Mouse (Mus musculus): ENCODE data around the gene Rag2.

The Rag2 gene

GRCm38 (mm10) chr2:101624526-101624925 lies at the start of gene Rag2:
Gene Rag2 (plus strand): TSS chr2:101624718.
- no peak for DNase-seq (ENCODE audit: low read depth, low spot score)

DNA sequence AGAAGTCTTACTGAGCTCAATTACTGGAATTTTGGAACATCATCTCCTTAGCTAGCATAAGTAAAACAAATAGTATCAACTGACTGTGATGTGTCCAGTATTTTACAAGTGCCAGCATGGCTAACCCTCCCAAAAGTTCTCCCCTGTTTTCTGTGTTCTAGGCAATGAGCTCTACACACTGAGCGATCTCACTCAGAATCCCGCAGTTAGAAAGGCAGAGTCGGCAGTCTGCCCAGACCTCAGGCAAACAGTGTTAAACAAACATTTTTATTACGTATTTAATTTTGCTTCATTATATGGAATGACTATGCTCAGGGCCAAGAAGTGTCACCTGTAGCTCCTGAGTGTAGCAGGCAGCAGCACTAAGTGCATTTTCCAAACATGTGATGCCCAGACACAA lies 47.3 kb upstream of the Rag2 start:
- DNase-seq (ENCODE audit: low read depth, low spot score), result no peak

DNA sequence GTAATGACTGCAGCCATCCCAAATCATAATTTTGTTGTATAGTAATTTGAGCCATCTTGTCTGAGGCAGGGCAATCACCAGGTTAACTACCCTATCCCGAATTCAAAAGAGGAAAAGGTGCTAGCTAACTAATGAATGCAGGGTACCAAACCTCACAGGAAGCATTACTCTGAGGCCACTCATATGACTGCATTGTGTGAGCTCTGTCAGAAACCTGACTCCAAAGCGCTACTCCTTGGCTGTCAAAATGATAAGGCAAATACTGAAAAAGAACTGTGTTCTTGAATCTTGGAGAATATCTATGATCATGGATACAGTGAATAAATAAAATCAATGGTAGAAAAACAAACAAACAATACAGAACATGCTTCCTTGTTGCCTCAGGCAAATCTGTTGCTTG lies 44.5 kb upstream of the Rag2 start:
- no peak for DNase-seq (ENCODE audit: low read depth, low spot score)

- DNase-seq (ENCODE audit: low read depth, low spot score), result no peak
Measured at GRCm38 (mm10) chr2:101580428-101580827, 44.1 kb upstream of the Rag2 start.

- DNase-seq (ENCODE audit: low read depth, low spot score), result no peak
Measured at GRCm38 (mm10) chr2:101580977-101581376, 43.5 kb upstream of the Rag2 start.

DNA sequence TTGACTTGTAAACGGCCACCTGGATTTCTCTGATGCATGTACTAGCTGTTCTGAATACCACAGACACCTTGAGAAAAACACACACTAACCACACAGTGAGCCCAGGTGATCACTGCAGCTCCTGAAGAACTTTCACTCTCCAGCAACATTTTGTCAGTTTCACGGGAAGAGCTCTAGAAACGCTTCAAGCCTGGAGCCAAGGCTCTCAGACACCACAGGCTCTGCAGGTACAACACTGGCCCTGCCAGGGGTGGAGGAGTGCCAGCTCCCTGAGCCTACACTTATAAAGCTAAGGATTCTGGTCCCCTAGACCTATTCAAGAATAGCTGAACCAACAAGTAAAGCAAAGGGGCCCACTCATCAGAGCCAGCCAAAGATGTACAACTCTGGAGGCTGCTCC lies 43.1 kb upstream of the Rag2 start:
- DNase-seq (ENCODE audit: low read depth, low spot score), result no peak

DNA sequence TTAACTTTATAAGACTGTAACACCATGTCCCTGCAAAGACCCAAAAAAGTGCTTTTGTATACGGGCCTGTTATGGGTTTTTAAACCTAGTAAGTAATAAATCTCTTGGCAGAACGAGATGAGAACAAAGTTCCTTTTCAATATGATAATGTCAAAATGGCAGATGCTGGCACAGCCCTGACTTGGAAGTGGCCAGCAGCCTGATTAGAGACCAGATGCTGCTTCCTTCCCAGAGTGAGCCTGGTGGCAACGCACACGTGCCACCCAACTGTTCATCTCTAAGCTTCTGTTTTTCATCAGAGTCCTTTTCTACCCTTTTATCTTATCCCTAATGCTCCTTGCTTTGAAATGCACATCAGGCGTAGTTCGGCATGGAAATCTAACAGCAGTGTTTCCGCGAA lies 33.2 kb upstream of the Rag2 start:
- DNase-seq (ENCODE audit: low read depth, low spot score), result no peak

GRCm38 (mm10) chr2:101592023-101592841 lies 32.3 kb upstream of the Rag2 start:
- DNase-seq (ENCODE audit: low read depth, low spot score), result no peak

DNA sequence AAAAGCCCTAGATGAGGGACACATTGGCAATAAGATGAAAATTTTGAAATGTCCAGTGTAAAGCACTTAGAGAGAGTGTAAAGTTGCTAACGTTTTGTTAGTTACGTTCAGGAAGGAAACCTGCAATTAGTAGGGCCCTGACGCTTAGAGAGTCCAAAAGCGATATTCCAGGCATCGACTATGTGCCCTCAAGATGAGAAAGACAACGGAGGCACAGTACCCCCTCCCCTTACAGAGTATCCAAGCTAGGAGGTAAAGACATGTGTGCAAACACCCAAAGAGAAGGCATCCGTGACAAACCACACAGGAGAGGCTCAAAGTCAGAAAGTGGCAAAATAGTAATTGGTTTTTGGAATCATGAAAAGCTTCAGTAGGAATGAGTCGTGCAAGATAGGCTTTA lies 31.6 kb upstream of the Rag2 start:
- DNase-seq (ENCODE audit: low read depth, low spot score), result no peak

DNA sequence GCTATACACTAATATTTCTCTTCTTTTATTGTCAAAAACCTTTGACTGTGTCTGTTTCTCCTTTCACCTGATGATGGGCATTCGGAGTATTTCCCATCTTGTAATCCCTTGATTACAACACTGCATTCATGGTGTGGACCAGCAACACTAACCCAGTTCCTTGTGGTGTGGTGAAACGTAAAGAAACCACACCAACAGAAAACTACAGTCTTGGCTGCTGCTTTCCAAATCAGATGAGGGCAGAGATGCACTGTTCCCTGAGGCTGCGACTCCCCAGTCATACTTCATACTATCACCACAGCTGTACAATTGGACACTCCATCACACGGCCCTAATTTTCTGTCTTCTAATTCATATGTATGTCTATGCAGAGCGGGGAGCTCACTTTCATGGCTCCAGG lies 29.8 kb upstream of the Rag2 start:
- DNase-seq (ENCODE audit: low read depth, low spot score), result no peak

DNA sequence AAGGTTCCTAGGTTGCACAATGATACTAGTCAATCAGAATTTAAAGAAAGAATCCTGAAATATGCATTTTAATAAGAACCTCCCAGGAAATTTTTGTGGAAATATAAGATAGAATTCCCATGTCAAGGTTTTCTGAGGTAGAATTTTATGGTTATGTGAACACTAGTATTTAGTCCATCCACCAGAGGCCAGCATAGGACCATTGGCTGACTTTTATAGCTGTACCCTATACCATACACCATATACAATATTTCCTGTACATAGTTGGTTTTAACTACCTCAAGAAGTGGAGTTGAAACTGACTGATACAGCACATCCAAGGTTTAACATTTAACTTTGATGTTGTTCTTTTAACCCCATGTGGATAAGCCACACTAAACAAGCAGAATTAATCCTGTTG lies 27.3 kb upstream of the Rag2 start:
- no peak for DNase-seq (ENCODE audit: low read depth, low spot score)

DNA sequence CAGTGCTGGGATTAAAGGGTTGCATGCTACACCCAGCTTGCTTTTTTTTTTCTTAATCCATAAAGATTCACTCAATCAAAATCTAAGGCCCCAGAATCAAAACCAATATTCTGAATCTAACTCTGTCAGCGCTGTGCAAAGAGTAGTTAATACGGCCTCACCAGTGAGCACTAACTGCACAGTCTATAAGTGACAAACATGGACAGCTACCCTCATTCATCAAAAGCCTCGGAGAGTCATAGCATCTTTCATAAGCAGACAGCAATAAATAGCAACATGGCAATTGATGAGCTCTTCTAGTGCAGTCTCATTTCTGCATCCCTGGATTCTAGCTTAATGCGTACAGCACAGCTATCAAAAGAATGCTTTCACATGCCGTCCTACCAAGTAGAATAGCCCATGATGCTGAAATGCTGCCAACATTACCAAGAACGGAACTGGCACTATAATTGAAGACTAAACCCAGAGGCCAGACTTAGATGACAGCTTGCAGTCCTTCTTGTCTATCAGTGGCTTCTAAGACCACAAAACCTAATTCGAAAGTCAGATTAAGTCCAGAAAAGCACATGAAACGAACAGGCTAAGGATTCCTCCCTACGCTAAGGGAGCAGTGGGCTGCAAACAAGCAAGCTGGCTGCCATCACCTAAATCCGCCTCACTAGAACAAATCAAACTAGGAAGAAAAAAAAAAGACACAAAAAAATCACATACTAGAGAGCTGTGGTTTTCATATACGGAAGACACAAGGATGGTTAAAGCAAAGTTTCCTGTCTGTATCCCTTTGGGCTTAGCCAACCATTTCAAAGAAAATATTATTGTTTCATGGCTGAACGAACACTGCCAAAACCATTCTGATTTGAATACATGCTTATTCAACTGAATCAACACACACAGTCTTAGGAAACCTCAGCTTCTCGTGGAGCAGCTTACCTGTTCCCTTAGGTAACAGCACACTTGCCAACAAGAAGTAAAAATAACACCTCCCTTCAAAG lies 26.0 kb upstream of the Rag2 start:
- DNase-seq (ENCODE audit: low read depth, low spot score), result no peak

GRCm38 (mm10) chr2:101600703-101601102 lies 23.8 kb upstream of the Rag2 start:
- DNase-seq (ENCODE audit: low read depth, low spot score), result no peak

DNA sequence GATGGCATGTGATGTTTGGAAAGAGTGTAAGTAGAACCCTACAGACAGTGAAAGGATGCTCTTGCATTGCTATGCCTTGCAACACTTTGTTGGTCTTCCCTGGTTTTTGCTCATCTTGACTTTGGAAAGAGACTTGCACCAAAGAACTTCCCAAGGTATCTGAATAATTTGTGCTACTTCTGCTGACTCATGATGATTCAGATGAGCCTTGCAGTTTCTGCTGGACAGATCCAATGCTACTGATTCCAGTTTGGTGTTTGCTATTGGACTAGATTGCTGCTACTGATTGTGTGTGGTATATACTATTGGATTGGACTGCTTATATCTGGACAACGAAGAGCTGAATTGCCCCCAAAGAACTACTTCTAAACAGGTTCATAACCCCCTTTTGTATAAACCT lies 21.4 kb upstream of the Rag2 start:
- DNase-seq (ENCODE audit: low read depth, low spot score), result no peak

DNA sequence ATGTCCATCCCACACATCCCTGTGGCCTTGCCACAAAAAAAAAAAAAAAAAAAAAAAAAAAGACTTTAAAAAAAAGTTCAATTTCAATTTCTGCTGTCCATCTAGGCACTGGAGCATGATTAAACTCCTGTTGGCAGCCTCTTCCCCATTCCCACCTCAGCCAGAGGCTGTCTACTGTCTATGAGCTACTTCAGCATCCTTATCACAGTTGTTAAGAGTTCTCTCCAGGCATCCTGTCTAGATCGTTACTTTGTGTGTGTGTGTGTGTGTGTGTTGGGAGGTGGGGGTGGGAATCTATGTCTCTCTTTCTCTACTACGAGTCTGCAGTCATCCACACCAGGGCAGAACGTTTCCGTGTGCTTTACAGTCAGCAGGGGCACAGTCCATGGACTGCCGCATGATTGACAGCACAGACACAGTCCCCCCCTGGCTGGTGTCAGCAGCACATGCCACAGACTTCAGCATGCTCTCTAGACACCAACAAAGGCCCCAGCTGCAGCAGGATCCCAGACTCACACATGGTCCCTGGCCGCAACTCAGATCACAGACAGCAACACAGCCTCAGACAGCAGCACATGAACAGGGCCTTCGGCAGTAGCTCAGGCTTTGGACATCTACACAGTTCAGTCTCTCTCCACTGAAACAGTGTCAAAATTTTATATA lies 16.2 kb upstream of the Rag2 start:
- DNase-seq (ENCODE audit: low read depth, low spot score), result no peak

DNA sequence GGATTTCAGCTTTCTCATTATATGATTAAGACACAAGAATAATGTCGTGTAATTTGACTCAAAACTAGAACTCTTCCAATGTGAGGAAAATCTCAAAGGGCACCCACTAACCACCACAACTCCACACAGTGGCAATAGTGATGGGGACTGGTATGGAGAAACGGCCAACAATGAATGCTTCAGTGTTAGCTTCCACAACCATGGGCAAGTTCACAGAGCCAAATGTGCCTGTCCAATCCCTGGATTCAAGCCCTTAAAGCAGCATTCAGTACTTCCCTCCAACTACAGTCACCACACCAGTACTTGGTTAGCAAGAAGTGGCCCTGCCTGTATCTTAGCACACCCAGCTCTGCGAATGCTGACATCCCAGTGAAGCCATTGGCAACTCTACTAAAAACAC lies 13.7 kb upstream of the Rag2 start:
- no peak for DNase-seq (ENCODE audit: low read depth, low spot score)

- no peak for DNase-seq (ENCODE audit: low read depth, low spot score)
Measured at GRCm38 (mm10) chr2:101615464-101616305, 8.8 kb upstream of the Rag2 start.

DNA sequence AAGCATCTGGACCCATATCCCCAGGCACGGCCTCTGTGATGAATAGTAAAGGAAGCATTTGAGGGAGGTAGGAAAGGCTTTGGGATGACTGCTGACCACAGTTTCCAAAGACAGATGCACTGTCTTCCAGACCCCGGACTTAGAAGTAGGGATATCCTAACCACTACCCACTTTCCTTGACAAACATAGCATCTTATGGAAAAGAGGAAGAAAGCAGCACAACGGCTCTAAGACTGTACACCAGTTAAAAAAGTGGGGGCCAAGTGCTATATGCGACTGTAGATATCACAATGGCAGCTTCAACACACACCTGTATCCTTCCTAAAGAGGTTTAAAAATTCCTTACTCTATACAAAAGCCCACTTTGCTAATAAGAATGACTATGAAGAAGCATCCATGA lies 6.1 kb upstream of the Rag2 start:
- no peak for DNase-seq (ENCODE audit: low read depth, low spot score)

GRCm38 (mm10) chr2:101620899-101621298 lies 3.6 kb upstream of the Rag2 start:
- DNase-seq (ENCODE audit: low read depth, low spot score), result no peak

DNA sequence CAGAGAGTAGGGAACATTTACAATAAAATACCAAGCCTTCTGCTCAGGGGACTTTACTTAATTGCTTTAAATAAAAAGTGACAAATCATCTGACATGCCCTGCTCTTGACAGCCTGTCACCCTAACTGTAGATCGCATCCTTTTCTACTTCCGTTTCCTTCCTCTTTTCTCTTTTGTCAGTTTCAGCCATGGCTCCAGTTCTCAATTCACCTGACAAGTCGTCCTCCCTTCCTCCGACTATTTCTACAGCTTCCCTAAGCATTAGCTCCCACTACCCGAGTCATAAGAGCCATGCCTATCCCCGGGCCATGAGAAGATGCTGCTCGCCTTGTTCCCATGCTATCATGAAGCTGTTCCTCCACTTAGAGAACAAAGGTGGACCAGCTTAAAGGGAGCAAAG lies 2.9 kb upstream of the Rag2 start:
- DNase-seq (ENCODE audit: low read depth, low spot score), result no peak

GRCm38 (mm10) chr2:101623042-101623441 lies 1.5 kb upstream of the Rag2 start:
- no peak for DNase-seq (ENCODE audit: low read depth, low spot score)

Data from brain, embryonic 18.5 days (tissue).